11 mouse cellular contexts compared by ENCODE assay signal in the genomic region with DNA sequence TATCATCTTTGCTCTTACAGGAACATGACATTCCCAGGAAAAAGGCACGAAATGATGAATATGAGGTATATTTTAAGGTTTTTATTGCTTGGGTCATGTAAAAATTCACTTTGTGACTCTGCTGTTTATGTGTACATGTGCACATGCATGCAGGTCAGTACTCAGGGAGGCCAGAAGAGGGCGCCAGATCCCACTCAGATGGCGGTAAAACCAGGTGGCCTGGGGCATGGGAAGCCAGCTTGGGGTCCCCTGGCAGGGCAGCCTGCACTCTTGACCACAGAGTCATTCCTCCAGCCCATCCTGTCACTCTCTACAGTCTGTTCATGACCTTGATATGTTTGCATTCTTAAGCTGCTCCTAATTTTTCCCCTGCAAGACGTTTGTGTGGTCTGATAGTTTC. TPM values are rescaled to one million over a fixed set of nuclear protein-coding genes. Genes with fewer than 3 reads are reported as not detected.
A peak's percentile ranks its signal among the peaks of the same experiment; 100 is the strongest.
DNase-seq lines count a peak whose midpoint lies in the region; ATAC-seq and TF ChIP-seq lines count a peak whose summit lies in the region.
"Had no signal": no experiment of that assay in that cellular context is flagged by ENCODE, and none has a peak within 500 bp of the region (broad histone marks: within the 10 kb centered on the region; RNA-seq: fewer than 3 reads in every experiment).

No protein-coding gene starts in this region.

- peak; percentile 65; the same call in 1 of the 2 replicates for ATAC-seq in common myeloid progenitor, adult 5-6 weeks (replicated peaks; ENCODE audit: low read depth, poor library complexity, severe bottlenecking)
- ATAC-seq in erythroid progenitor cell, adult 5-6 weeks (replicated peaks; ENCODE audit: low FRiP score, poor library complexity, severe bottlenecking): no peak

- DNase-seq in heart, adult 2 months: no peak
- no peak for DNase-seq in heart, postnatal 25 days (ENCODE audit: low spot score)
- DNase-seq in spleen, adult 2 months (ENCODE audit: low read depth in 1 of 2, low spot score in 2 of 2): no peak
- DNase-seq in spleen, adult 12 weeks (ENCODE audit: low spot score): no peak
- DNase-seq in testis, postnatal 10 days (ENCODE audit: low spot score): peak; percentile 54
- no peak for DNase-seq in layer of hippocampus, adult 9-10 months (ENCODE audit: low spot score)
- DNase-seq: cerebellum, postnatal 36 days; spleen, adult 18-20 months had no signal

- no peak for TF ChIP-seq POLR2A in heart, adult 2 months (IDR thresholded peaks at IDR 0.05; ENCODE audit: insufficient read depth, low read depth, low read length)
- no peak for TF ChIP-seq POLR2A in spleen, adult 2 months (IDR thresholded peaks at IDR 0.05; ENCODE audit: low read depth, low read length)

- peaks cover 3% of the 10 kb centered on the region for H3K79me2 ChIP-seq in heart, adult 2 months (replicated peaks; ENCODE audit: control insufficient read depth, insufficient read depth, low read length)

- H3K27ac ChIP-seq in heart, adult 2 months: no peak overlapping the region
- H3K27ac ChIP-seq in spleen, adult 2 months (ENCODE audit: insufficient read depth, low read length): no peak overlapping the region
- H3K27ac ChIP-seq: limb, embryonic 15.5 days had no signal

- no peaks in the 10 kb centered on the region; the same call in 1 of the 2 replicates for H3K27me3 ChIP-seq in heart, adult 2 months (ENCODE audit: control insufficient read depth, insufficient read depth, low read length)
- H3K27me3 ChIP-seq in spleen, adult 2 months (ENCODE audit: control insufficient read depth, insufficient read depth, low read length): no peaks in the 10 kb centered on the region
- H3K27me3 ChIP-seq: limb, embryonic 15.5 days had no signal

- peak; percentile 56 for TF ChIP-seq CTCF in heart, adult 2 months (IDR thresholded peaks at IDR 0.05)
- TF ChIP-seq CTCF in spleen, adult 2 months (IDR thresholded peaks at IDR 0.05; ENCODE audit: extremely low read depth, insufficient read depth, insufficient read length, insufficient replicate concordance): peak; percentile 27; the same call in 1 of the 2 replicates

- H3K36me3 ChIP-seq in heart, adult 2 months (ENCODE audit: control insufficient read depth, insufficient read depth, low read length): no peaks in the 10 kb centered on the region
- H3K36me3 ChIP-seq in spleen, adult 2 months (ENCODE audit: control insufficient read depth, insufficient read depth, low read length): no peaks in the 10 kb centered on the region; the same call in 1 of the 2 replicates

- H3K9ac ChIP-seq in heart, adult 2 months (ENCODE audit: low read depth, low read length): no peak overlapping the region
- H3K9ac ChIP-seq: limb, embryonic 15.5 days had no signal

- no peak for TF ChIP-seq EP300 in heart, adult 2 months (IDR thresholded peaks at IDR 0.05; ENCODE audit: insufficient read depth, low read depth, low read length)

- WGBS in heart, adult 2 months: 79% methylated on average over 4 of the region's 4 CpGs
- 82% methylated on average over 4 of the region's 4 CpGs for WGBS in spleen, adult 2 months

- H3K4me3 ChIP-seq in heart, adult 2 months: no peak overlapping the region
- H3K4me3 ChIP-seq in spleen, adult 2 months (ENCODE audit: extremely low read depth, insufficient read depth, insufficient read length): no peak overlapping the region
- H3K4me3 ChIP-seq: limb, embryonic 15.5 days had no signal

- H3K4me1 ChIP-seq in heart, adult 2 months (ENCODE audit: control insufficient read depth, insufficient read depth, low read length): no peaks in the 10 kb centered on the region
- H3K4me1 ChIP-seq in spleen, adult 2 months (ENCODE audit: control insufficient read depth, insufficient read depth, insufficient read length): no peaks in the 10 kb centered on the region
- H3K4me1 ChIP-seq: limb, embryonic 15.5 days had no signal

- intact Hi-C loops in heart, adult 2 months (cut with DNase I): no loop called here
- intact Hi-C loops in heart, postnatal 25 days (cut with DNase I): no loop called here

RNA-seq across cellular contexts. Expression of a gene that starts 12.6 kb away (rescaled TPM):
- total RNA-seq in heart, adult 2 months (2021): 100 to 1,000 TPM; 126 to 144 TPM
- polyA plus RNA-seq in heart, adult 2 months (2012; rRNA removed): 78.5 and 80.4 TPM in 2 replicates
- 100 to 1,000 TPM; 135 TPM for total RNA-seq in heart, postnatal 25 days (2021)
- polyA plus RNA-seq in spleen, adult 2 months (2012; rRNA removed): 14.6 and 21.2 TPM in 2 replicates
- 92.0 and 122 TPM in 2 replicates for total RNA-seq in common myeloid progenitor, adult 5-6 weeks (2017)
- 8.8 and 15.1 TPM in 2 replicates for total RNA-seq in erythroid progenitor cell, adult 5-6 weeks (2015; ENCODE audit: low replicate concordance)
- total RNA-seq in erythroid progenitor cell, adult 5-6 weeks (2017; ENCODE audit: low replicate concordance): 27.2 and 30.9 TPM in 2 replicates
